Mouse (Mus musculus) midbrain, embryonic 14.5 days (tissue): Measurements from ENCODE around the gene 3110009E18Rik. TPM values are rescaled to one million over a fixed set of nuclear protein-coding genes. Genes with fewer than 3 reads are reported as not detected.
A peak's percentile ranks its signal among the peaks of the same experiment; 100 is the strongest.

Source experiments
- ATAC-seq: fragments of 200-750 bp; cut with Nextera tagmentation; 2 replicates; pipeline ENCODE4 v1.8.0; 2017; ENCODE audit warnings: moderate number of reproducible peaks, moderate library complexity; ENCODE audit not compliant: low FRiP score, low TSS enrichment
- DNase-seq: peaks from one replicate; pipeline ENCODE4 v3.0.0-alpha.2; 2015
- H3K27ac ChIP-seq: fragments of 300-500 bp; sonication (generic); replicated peaks from 2 replicates; pipeline ENCODE4 v1.5.1; 2014; ENCODE audit warnings: mild to moderate bottlenecking, low read depth, low read length, moderate library complexity
- H3K27me3 ChIP-seq: fragments of 300-500 bp; sonication (generic); 2 replicates; pipeline ENCODE4 v1.6.1; 2014; ENCODE audit warnings: low read length, control low read depth, mixed read lengths; ENCODE audit not compliant: control insufficient read depth, insufficient read depth
- H3K36me3 ChIP-seq: fragments of 300-500 bp; sonication (generic); 2 replicates; pipeline ENCODE4 v1.6.1; 2014; ENCODE audit warnings: low read length, control low read depth; ENCODE audit not compliant: control insufficient read depth, insufficient read depth
- H3K4me1 ChIP-seq: fragments of 300-500 bp; sonication (generic); 2 replicates; pipeline ENCODE4 v1.6.1; 2014; ENCODE audit warnings: mild to moderate bottlenecking, antibody characterized with exemption, low read length, control low read depth; ENCODE audit not compliant: control insufficient read depth, insufficient read depth
- H3K4me2 ChIP-seq: fragments of 300-500 bp; sonication (generic); 2 replicates; pipeline ENCODE4 v1.6.1; 2014; ENCODE audit warnings: mild to moderate bottlenecking, low read length, moderate library complexity
- H3K4me3 ChIP-seq: fragments of 300-500 bp; sonication (generic); replicated peaks from 2 replicates; pipeline ENCODE4 v1.5.1; 2014; ENCODE audit warnings: low read depth, low read length
- H3K9ac ChIP-seq: fragments of 300-500 bp; sonication (generic); replicated peaks from 2 replicates; pipeline ENCODE4 v1.6.1; 2014; ENCODE audit warnings: mild to moderate bottlenecking, low read length, moderate library complexity
- H3K9me3 ChIP-seq: fragments of 300-500 bp; sonication (generic); 2 replicates; pipeline ENCODE4 v1.6.1; 2016; ENCODE audit warnings: low read length, control low read depth, mixed read lengths; ENCODE audit not compliant: control insufficient read depth
- WGBS: fragments of 180-500 bp; shearing (Covaris S2); extraction: QIAGEN DNeasy Blood & Tissue Kit; methylation state at CpG from one replicate; pipeline ENCODE4 v1.1.7; 2014; 5-methylcytosine and 5-hydroxymethylcytosine counted together
- polyA plus RNA-seq: library from polyadenylated mRNA; unstranded; fragments of >200 nt; fragmentation: Nextera tagmentation; extraction: Ambion mirVana; gene quantifications from 2 replicates; pipeline ENCODE4 v1.2.1, GENCODE M21; 2014

Gene 3110009E18Rik
- polyA plus RNA-seq: 18.7 and 21.4 TPM in 2 replicates

DNA sequence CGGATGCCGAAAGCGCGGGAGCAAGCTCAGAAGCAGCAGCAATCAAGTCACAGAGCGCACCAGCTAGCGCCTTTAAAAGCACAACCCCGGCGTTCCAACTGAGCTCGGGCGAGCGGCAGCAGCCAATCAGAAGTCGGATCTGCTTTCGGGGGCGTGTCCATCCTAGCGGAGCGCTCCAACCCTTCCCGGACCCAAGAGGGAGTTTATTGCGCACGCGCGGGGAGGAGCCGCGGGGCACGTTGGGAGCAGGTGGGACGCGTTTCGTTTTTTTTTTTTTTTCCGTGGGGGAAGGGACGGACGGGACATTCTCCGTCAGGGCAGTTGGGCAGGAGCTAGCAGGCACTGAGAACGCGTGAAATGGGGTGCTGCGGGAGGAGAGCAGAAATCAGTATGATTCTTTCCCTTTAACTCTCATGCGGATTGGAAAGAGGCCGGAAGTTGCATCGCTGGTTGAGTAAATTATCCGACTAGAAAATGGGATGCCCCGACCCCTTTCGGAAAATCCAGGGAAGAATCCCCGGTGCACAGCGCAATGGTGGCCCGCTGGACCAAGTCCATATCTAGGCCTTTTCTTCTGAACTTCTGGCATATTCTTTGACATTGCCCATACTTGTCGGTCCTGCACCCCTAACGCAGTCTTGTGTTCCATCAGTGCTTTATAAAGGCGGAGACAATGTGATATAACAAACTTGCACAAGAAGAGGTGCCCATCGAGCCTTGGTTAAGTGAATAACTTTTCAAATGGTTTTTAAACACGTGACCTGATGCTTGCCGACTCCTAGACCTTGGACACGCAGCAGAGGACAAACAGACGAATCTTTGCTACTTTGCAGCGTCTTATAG lies at the start of gene 3110009E18Rik, which contains the start of gene Dbi:
Gene 3110009E18Rik (plus strand): TSS at position 219 of the 843 bp plus-strand sequence.
Gene Dbi (minus strand): TSS at position 110 of the 843 bp plus-strand sequence.
- Histone ChIP-seq H3K9ac (peak within 1 kb of the TSS; percentile 57), H3K4me1 (peaks cover 9% of the 10 kb centered on the region), H3K27ac (peak within 1 kb of the TSS; percentile 86), H3K9me3 (no peaks in the 10 kb centered on the region), H3K27me3 (no peaks in the 10 kb centered on the region), H3K4me2 (peak within 1 kb of the TSS; percentile 87), H3K36me3 (peaks cover 1% of the 10 kb centered on the region), H3K4me3 (peak within 1 kb of the TSS; percentile 47)
- ATAC-seq (peak; percentile 94), DNase-seq (peak; percentile 99)
- 1% methylated on average over 52 of the region's 52 CpGs for WGBS

DNA sequence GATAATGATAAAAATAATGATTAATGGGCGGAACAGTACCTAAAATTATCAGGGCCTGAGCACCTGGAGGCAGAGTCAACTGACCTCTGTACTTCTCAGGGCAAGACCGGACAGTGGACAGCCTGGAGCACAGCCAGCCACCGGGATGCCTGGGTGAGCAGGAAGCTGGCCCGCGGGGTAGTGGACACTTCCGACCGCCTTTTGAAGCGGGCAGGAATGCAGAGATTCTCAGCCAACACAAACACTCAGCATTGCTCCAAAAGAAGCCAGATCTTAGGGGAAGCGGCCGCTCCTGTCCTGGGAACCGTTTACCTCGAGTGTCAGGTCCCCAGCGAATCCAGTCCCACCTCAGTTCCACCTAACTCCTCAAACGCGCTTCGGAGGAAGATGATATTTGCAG lies 48.1 kb upstream of the 3110009E18Rik start:
- Histone ChIP-seq H3K36me3 (no peaks in the 10 kb centered on the region), H3K27ac (no peak overlapping the region), H3K27me3 (peaks cover 13% of the 10 kb centered on the region; the same call in 1 of the 2 replicates), H3K9ac (no peak overlapping the region), H3K4me2 (peak overlapping the region; percentile 75), H3K4me3 (peak overlapping the region; percentile 37), H3K4me1 (peaks cover 4% of the 10 kb centered on the region), H3K9me3 (no peaks in the 10 kb centered on the region)
- ATAC-seq (no peak), DNase-seq (peak; percentile 30)
- 15% methylated on average over 16 of the region's 16 CpGs for WGBS

DNA sequence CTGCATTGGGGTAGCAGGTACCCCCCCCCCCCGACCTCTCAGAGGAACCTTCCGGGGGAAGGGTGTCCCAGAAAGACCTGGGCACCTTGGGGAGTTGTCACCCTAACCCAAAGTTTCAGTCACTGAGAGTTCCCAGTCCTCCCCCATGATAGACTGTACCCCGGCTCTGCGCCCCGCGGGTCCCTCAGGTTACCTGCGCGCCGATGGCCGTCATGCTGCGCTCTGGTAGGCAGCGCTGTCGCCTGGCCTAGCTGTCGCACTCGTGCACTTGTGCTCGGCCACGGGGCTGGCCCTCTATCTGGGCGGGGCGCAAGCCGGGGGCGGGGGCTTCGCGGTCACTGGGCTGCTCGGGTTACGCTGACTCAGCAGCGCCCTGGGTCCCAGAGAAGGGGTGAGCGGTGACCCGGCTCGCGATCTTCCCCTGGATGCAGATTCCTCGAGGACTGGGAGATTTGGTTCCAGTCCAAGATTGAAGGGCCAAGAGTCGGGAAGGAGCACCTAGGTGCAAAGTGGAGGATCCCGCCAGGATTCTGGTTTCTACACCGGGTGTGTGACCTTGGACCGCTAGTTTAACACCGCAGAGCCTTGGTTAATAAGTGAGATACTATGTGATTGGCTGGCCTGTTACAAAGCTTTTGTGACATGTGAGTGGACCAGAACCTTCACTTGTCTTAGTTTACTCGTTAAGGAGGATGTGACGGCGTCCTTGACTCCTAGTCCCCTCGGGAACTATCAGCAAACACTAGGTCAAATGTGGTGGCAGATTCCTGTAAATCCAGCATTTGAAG lies 47.3 kb upstream of the 3110009E18Rik start, which contains the start of gene Tmem37:
Gene Tmem37 (minus strand): TSS at position 556 of the 788 bp plus-strand sequence.
- WGBS: 1% methylated on average over 40 of the region's 40 CpGs
- Histone ChIP-seq H3K36me3 (no peaks in the 10 kb centered on the region), H3K27me3 (peaks cover 13% of the 10 kb centered on the region; the same call in 1 of the 2 replicates), H3K27ac (no peak within 1 kb of the TSS), H3K4me3 (peak within 1 kb of the TSS; percentile 37), H3K9me3 (no peaks in the 10 kb centered on the region), H3K4me1 (peaks cover 4% of the 10 kb centered on the region), H3K4me2 (peak within 1 kb of the TSS; percentile 75), H3K9ac (peak within 1 kb of the TSS; percentile 45)
- peak; percentile 63 for DNase-seq
- peak; percentile 67; the same call in 1 of the 2 replicates for ATAC-seq

DNA sequence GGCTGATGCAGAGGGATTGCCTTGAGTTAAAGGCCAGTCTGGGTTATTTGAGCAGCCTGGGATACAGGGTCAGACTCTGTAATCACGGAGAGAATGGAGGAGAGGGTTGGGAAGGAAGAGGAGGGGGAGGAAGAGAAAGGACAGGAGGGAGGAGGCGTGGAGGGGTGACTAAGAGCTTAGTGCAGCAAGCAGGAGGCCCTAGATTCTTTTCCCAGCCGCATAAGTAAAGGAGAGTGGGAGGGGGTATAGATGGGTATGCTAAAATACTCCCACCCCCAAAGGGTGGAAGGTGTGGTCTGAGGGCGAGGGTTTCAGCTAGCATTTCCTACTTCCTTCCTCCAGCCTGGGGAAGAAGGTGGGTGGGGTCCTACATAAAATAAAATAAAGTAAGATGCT lies 46.7 kb upstream of the 3110009E18Rik start:
- ATAC-seq: no peak
- 21% methylated on average over 4 of the region's 4 CpGs for WGBS
- H3K27ac ChIP-seq: no peak overlapping the region
- no peak overlapping the region for H3K9ac ChIP-seq
- H3K27me3 ChIP-seq: peaks cover 13% of the 10 kb centered on the region; the same call in 1 of the 2 replicates
- peak overlapping the region; percentile 75 for H3K4me2 ChIP-seq
- no peaks in the 10 kb centered on the region for H3K9me3 ChIP-seq
- H3K36me3 ChIP-seq: no peaks in the 10 kb centered on the region
- H3K4me3 ChIP-seq: no peak overlapping the region
- DNase-seq: no peak
- peaks cover 4% of the 10 kb centered on the region for H3K4me1 ChIP-seq

DNA sequence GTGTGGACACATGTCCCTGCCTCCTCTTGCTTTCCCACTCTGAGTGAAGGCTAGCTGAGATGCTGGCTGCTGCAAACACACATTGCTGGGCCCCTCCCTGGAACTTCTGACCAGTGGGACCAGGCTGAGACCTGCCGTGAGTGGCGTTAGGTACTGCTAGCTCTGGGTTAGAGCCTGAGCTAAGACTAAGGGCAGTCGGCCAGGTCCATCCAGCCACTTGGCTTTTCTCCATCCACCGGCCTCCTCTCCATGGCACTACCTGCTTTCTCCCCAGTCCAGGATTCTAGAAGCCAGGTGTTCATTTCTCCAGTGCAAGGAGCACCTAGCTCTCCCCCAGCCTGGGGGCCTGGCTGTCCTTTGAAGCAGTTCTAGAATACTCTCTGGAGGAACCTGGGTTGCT lies 46.1 kb upstream of the 3110009E18Rik start:
- Histone ChIP-seq H3K9ac (no peak overlapping the region), H3K4me3 (no peak overlapping the region), H3K27me3 (peaks cover 13% of the 10 kb centered on the region; the same call in 1 of the 2 replicates), H3K4me1 (peaks cover 4% of the 10 kb centered on the region), H3K4me2 (no peak overlapping the region), H3K27ac (no peak overlapping the region), H3K9me3 (no peaks in the 10 kb centered on the region), H3K36me3 (no peaks in the 10 kb centered on the region)
- ATAC-seq (no peak), DNase-seq (no peak)
- 72% methylated on average over 4 of the region's 4 CpGs for WGBS

DNA sequence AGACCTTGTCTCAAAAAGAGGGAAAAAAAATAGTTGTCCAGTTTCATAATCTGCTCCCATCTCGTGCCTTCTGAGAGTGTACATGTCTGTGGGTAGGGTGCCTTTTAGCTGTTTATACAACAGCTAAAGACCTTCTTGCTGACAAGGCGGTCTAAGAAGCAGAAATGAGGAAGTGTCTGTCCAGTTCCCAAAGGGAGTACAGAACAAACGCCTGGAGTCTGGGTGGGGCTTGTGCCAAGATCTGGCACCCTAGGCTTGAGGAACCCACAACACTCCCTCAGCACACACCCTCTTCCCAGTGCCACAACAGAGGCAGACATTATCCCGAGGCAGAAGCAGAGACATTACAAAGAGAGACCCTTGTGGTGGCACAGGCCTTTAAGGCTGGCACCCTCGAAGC lies 45.5 kb upstream of the 3110009E18Rik start:
- 84% methylated on average over 5 of the region's 5 CpGs for WGBS
- no peak overlapping the region for H3K4me2 ChIP-seq
- no peak overlapping the region for H3K9ac ChIP-seq
- no peak overlapping the region for H3K4me3 ChIP-seq
- H3K9me3 ChIP-seq: no peaks in the 10 kb centered on the region
- H3K27ac ChIP-seq: no peak overlapping the region
- H3K27me3 ChIP-seq: peaks cover 13% of the 10 kb centered on the region; the same call in 1 of the 2 replicates
- no peak for DNase-seq
- peaks cover 4% of the 10 kb centered on the region for H3K4me1 ChIP-seq
- no peaks in the 10 kb centered on the region for H3K36me3 ChIP-seq
- no peak for ATAC-seq

DNA sequence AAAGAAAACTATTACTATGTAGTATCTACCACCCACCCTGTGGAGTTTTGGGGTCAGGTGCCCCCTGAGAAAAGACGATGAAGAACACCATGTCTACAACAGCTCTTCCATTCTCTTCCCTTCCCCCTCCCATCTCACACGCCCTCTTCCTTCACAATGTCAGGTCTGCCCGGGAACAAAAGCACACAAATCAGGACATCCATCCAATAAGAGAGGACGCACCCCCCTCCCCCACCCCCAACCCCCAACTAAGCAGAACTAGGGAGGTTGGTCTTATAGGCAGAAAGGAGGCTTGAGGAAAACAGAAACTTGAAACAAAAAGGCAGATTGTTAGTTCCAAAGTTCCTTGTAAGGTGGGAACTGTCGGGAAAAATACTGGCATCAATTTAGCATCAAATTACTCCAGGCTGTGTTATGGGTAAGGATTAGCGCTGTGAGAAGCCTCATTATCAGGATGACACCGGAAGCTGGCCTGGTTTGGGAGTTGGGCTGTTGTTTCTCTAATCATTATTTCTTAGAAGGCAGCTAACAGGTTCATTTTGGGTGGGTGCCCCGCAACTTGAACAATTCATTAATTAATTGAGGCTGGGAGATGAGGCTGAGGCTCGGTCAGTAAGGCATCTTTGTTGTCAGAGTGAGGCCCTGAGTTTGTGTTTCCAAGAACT lies 43.1 kb upstream of the 3110009E18Rik start:
- peaks cover 3% of the 10 kb centered on the region for H3K4me1 ChIP-seq
- H3K9me3 ChIP-seq: no peaks in the 10 kb centered on the region
- H3K27ac ChIP-seq: no peak overlapping the region
- DNase-seq (peak; percentile 9), ATAC-seq (no peak)
- H3K27me3 ChIP-seq: peaks cover 6% of the 10 kb centered on the region; the same call in 1 of the 2 replicates
- no peak overlapping the region for H3K4me3 ChIP-seq
- no peaks in the 10 kb centered on the region for H3K36me3 ChIP-seq
- no peak overlapping the region for H3K9ac ChIP-seq
- no peak overlapping the region for H3K4me2 ChIP-seq
- 15% methylated on average over 9 of the region's 9 CpGs for WGBS

DNA sequence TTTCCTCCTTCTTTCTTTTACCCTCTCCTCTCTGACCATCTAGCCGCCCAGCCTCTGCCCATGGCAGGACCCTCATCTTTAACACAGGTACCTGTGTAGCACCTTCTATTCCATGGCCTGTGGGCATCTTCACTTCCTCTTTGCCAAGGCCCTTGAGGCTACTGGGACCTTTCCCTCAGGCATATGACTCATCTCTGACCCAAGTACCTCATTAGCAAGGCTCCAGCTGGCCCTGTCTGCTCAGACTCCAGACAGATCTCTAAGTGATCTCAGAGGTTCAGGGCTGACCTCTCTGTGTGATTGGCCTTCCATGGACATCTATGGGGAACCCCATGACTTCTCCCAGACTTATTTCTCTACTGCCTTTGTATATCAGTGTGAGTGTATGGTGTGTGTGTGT lies 40.4 kb upstream of the 3110009E18Rik start:
- ATAC-seq: no peak
- H3K4me2 ChIP-seq: no peak overlapping the region
- no peaks in the 10 kb centered on the region for H3K27me3 ChIP-seq
- no peak overlapping the region for H3K9ac ChIP-seq
- no peaks in the 10 kb centered on the region for H3K9me3 ChIP-seq
- DNase-seq: no peak
- H3K4me3 ChIP-seq: no peak overlapping the region
- no peak overlapping the region for H3K27ac ChIP-seq
- H3K36me3 ChIP-seq: no peaks in the 10 kb centered on the region
- H3K4me1 ChIP-seq: no peaks in the 10 kb centered on the region
- WGBS: 89% methylated on average over 1 of the region's 1 CpGs
